Mouse (Mus musculus): Measurements from ENCODE around the gene Hadha. TPM values are rescaled to one million over a fixed set of nuclear protein-coding genes. Genes with fewer than 3 reads are reported as not detected.

Hadha gene
- polyA plus RNA-seq, 1 experiment from 2014 or later: 75.3 TPM

GRCm38 (mm10) chr5:30111126-30111525 lies 43.8 kb downstream of the Hadha start:
- ATAC-seq: peak; percentile 30
- Histone ChIP-seq H3K4me1 (ENCODE audit: control insufficient read depth, insufficient read depth, low read depth, low read length) (peaks cover 46% of the 10 kb centered on the region), H3K9ac (ENCODE audit: low read depth, low read length) (peak overlapping the region; percentile 45; the same call in 1 of the 2 replicates), H3K4me2 (ENCODE audit: low read length) (peak overlapping the region; percentile 46), H3K9me3 (ENCODE audit: control insufficient read depth, low read length) (no peaks in the 10 kb centered on the region), H3K27ac (ENCODE audit: low read depth, low read length) (peak overlapping the region; percentile 63), H3K36me3 (ENCODE audit: control insufficient read depth, insufficient read depth, low read length) (no peaks in the 10 kb centered on the region), H3K4me3 (ENCODE audit: low read length) (peak overlapping the region; percentile 2; the same call in 1 of the 2 replicates), H3K27me3 (replicated peaks; ENCODE audit: control insufficient read depth, insufficient read depth, low read length) (peaks cover 8% of the 10 kb centered on the region)
- 5% methylated on average over 18 of the region's 18 CpGs for WGBS

GRCm38 (mm10) chr5:30110371-30111060 lies 44.4 kb downstream of the Hadha start:
- H3K9me3 ChIP-seq (ENCODE audit: control insufficient read depth, low read length): no peaks in the 10 kb centered on the region
- H3K4me2 ChIP-seq (ENCODE audit: low read length): peak overlapping the region; percentile 46
- H3K4me1 ChIP-seq (ENCODE audit: control insufficient read depth, insufficient read depth, low read depth, low read length): peaks cover 51% of the 10 kb centered on the region
- ATAC-seq: no peak
- H3K9ac ChIP-seq (ENCODE audit: low read depth, low read length): peak overlapping the region; percentile 45; the same call in 1 of the 2 replicates
- peak overlapping the region; percentile 63 for H3K27ac ChIP-seq (ENCODE audit: low read depth, low read length)
- 9% methylated on average over 22 of the region's 22 CpGs for WGBS
- H3K36me3 ChIP-seq (ENCODE audit: control insufficient read depth, insufficient read depth, low read length): no peaks in the 10 kb centered on the region
- peaks cover 8% of the 10 kb centered on the region for H3K27me3 ChIP-seq (replicated peaks; ENCODE audit: control insufficient read depth, insufficient read depth, low read length)
- peak overlapping the region; percentile 2; the same call in 1 of the 2 replicates for H3K4me3 ChIP-seq (ENCODE audit: low read length)

GRCm38 (mm10) chr5:30109899-30110298 lies 45.1 kb downstream of the Hadha start:
- Histone ChIP-seq H3K27me3 (replicated peaks; ENCODE audit: control insufficient read depth, insufficient read depth, low read length) (peaks cover 12% of the 10 kb centered on the region), H3K36me3 (ENCODE audit: control insufficient read depth, insufficient read depth, low read length) (no peaks in the 10 kb centered on the region), H3K27ac (ENCODE audit: low read depth, low read length) (no peak overlapping the region), H3K4me2 (ENCODE audit: low read length) (no peak overlapping the region; the same call in 1 of the 2 replicates), H3K9me3 (ENCODE audit: control insufficient read depth, low read length) (no peaks in the 10 kb centered on the region), H3K4me3 (ENCODE audit: low read length) (no peak overlapping the region), H3K9ac (ENCODE audit: low read depth, low read length) (no peak overlapping the region), H3K4me1 (ENCODE audit: control insufficient read depth, insufficient read depth, low read depth, low read length) (peaks cover 55% of the 10 kb centered on the region)
- 40% methylated on average over 2 of the region's 2 CpGs for WGBS
- no peak for ATAC-seq

- no peak overlapping the region for H3K9ac ChIP-seq (ENCODE audit: low read depth, low read length)
- no peak overlapping the region for H3K4me3 ChIP-seq (ENCODE audit: low read length)
- ATAC-seq: no peak
- H3K27ac ChIP-seq (ENCODE audit: low read depth, low read length): peak overlapping the region; percentile 80
- H3K4me1 ChIP-seq (ENCODE audit: control insufficient read depth, insufficient read depth, low read depth, low read length): peaks cover 44% of the 10 kb centered on the region
- no peaks in the 10 kb centered on the region for H3K9me3 ChIP-seq (ENCODE audit: control insufficient read depth, low read length)
- peak overlapping the region; percentile 25 for H3K4me2 ChIP-seq (ENCODE audit: low read length)
- peaks cover 12% of the 10 kb centered on the region for H3K27me3 ChIP-seq (replicated peaks; ENCODE audit: control insufficient read depth, insufficient read depth, low read length)
- H3K36me3 ChIP-seq (ENCODE audit: control insufficient read depth, insufficient read depth, low read length): no peaks in the 10 kb centered on the region
- 61% methylated on average over 6 of the region's 6 CpGs for WGBS
Observed at GRCm38 (mm10) chr5:30108233-30108632, 46.7 kb downstream of the Hadha start.

- Histone ChIP-seq H3K4me2 (ENCODE audit: low read length) (peak overlapping the region; percentile 96), H3K9me3 (ENCODE audit: control insufficient read depth, low read length) (no peaks in the 10 kb centered on the region), H3K27me3 (replicated peaks; ENCODE audit: control insufficient read depth, insufficient read depth, low read length) (peaks cover 12% of the 10 kb centered on the region), H3K9ac (ENCODE audit: low read depth, low read length) (0 out of 2 replicates have a peak overlapping the region, but pooled peaks have one; percentile 22), H3K27ac (ENCODE audit: low read depth, low read length) (peak overlapping the region; percentile 80), H3K4me3 (ENCODE audit: low read length) (peak overlapping the region; percentile 13; the same call in 1 of the 2 replicates), H3K4me1 (ENCODE audit: control insufficient read depth, insufficient read depth, low read depth, low read length) (peaks cover 44% of the 10 kb centered on the region), H3K36me3 (ENCODE audit: control insufficient read depth, insufficient read depth, low read length) (no peaks in the 10 kb centered on the region)
- 2% methylated on average over 5 of the region's 5 CpGs for WGBS
- peak; percentile 51 for ATAC-seq
Observed at GRCm38 (mm10) chr5:30107611-30108041, 47.3 kb downstream of the Hadha start.

- no peaks in the 10 kb centered on the region for H3K36me3 ChIP-seq (ENCODE audit: control insufficient read depth, insufficient read depth, low read length)
- no peaks in the 10 kb centered on the region for H3K9me3 ChIP-seq (ENCODE audit: control insufficient read depth, low read length)
- H3K9ac ChIP-seq (ENCODE audit: low read depth, low read length): no peak overlapping the region; the same call in 1 of the 2 replicates
- peak overlapping the region; percentile 80 for H3K27ac ChIP-seq (ENCODE audit: low read depth, low read length)
- H3K27me3 ChIP-seq (replicated peaks; ENCODE audit: control insufficient read depth, insufficient read depth, low read length): peaks cover 10% of the 10 kb centered on the region
- H3K4me3 ChIP-seq (ENCODE audit: low read length): peak overlapping the region; percentile 75
- H3K4me1 ChIP-seq (ENCODE audit: control insufficient read depth, insufficient read depth, low read depth, low read length): peaks cover 44% of the 10 kb centered on the region
- ATAC-seq: peak; percentile 28; the same call in 1 of the 2 replicates
- peak overlapping the region; percentile 96 for H3K4me2 ChIP-seq (ENCODE audit: low read length)
- 6% methylated on average over 7 of the region's 7 CpGs for WGBS
Observed at GRCm38 (mm10) chr5:30107186-30107585, 47.8 kb downstream of the Hadha start.

- H3K27me3 ChIP-seq (replicated peaks; ENCODE audit: control insufficient read depth, insufficient read depth, low read length): peaks cover 6% of the 10 kb centered on the region
- H3K4me2 ChIP-seq (ENCODE audit: low read length): peak overlapping the region; percentile 96
- H3K4me3 ChIP-seq (ENCODE audit: low read length): peak overlapping the region; percentile 75
- H3K27ac ChIP-seq (ENCODE audit: low read depth, low read length): peak overlapping the region; percentile 52
- no peaks in the 10 kb centered on the region for H3K36me3 ChIP-seq (ENCODE audit: control insufficient read depth, insufficient read depth, low read length)
- H3K9ac ChIP-seq (ENCODE audit: low read depth, low read length): peak overlapping the region; percentile 15; the same call in 1 of the 2 replicates
- WGBS: 0% methylated on average over 2 of the region's 2 CpGs
- ATAC-seq: no peak
- no peaks in the 10 kb centered on the region for H3K9me3 ChIP-seq (ENCODE audit: control insufficient read depth, low read length)
- H3K4me1 ChIP-seq (ENCODE audit: control insufficient read depth, insufficient read depth, low read depth, low read length): peaks cover 44% of the 10 kb centered on the region
Observed at GRCm38 (mm10) chr5:30106756-30107155, 48.2 kb downstream of the Hadha start.

- peak within 1 kb of the TSS; percentile 75 for H3K4me3 ChIP-seq (ENCODE audit: low read length)
- H3K9me3 ChIP-seq (ENCODE audit: control insufficient read depth, low read length): no peaks in the 10 kb centered on the region
- H3K9ac ChIP-seq (ENCODE audit: low read depth, low read length): peak within 1 kb of the TSS; percentile 81
- no peaks in the 10 kb centered on the region for H3K36me3 ChIP-seq (ENCODE audit: control insufficient read depth, insufficient read depth, low read length)
- peak within 1 kb of the TSS; percentile 96 for H3K4me2 ChIP-seq (ENCODE audit: low read length)
- peaks cover 34% of the 10 kb centered on the region for H3K4me1 ChIP-seq (ENCODE audit: control insufficient read depth, insufficient read depth, low read depth, low read length)
- WGBS: under 1% methylated on average over 28 of the region's 29 CpGs
- peak within 1 kb of the TSS; percentile 52 for H3K27ac ChIP-seq (ENCODE audit: low read depth, low read length)
- H3K27me3 ChIP-seq (replicated peaks; ENCODE audit: control insufficient read depth, insufficient read depth, low read length): peaks cover 4% of the 10 kb centered on the region
- ATAC-seq: peak; percentile 64
Observed at GRCm38 (mm10) chr5:30105668-30106300, 49.2 kb downstream of the Hadha start, which contains the start of gene 3110082J24Rik. 3110082J24Rik (minus strand) TSS chr5:30106086.

Data from hindbrain, embryonic 16.5 days (tissue).